Mouse (Mus musculus) bone marrow, adult 2 months (tissue): Measurements from ENCODE around the gene Treml4.

Experiments
- CTCF ChIP-seq: fragments of 200-500 bp; IDR thresholded peaks from 2 replicates; pipeline ENCODE4 v1.5.1; 2011; ENCODE audit warnings: low read length, control low read depth; ENCODE audit not compliant: control insufficient read depth, insufficient read depth
- POLR2A ChIP-seq: fragments of 200-500 bp; IDR thresholded peaks from 2 replicates; pipeline ENCODE4 v1.6.1; 2011; ENCODE audit warnings: low read depth, mild to moderate bottlenecking, control low read depth, low read length, borderline replicate concordance; ENCODE audit not compliant: control insufficient read depth

DNA sequence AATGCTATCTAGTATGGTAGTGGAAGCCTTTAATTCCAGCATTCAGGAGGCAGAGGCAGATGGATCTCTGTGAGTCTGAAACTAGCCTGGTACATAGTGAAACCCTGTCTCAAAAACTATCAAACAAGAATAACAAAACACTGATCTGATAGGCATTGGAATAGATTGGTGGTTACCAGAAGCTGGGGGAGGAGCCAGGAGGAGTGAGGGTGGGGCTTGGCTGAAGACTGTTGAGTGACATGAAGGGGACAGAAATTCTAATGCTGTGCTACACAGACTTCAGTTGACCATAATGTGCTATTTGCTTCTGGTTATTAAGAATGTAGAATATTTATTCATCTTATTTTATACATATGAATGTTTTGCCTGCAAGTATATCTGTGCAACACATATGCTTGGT lies 4.2 kb downstream of the Treml4 start:
- TF ChIP-seq POLR2A (no peak), CTCF (no peak)
